Mouse (Mus musculus) T-helper 2 cell (primary cell): ENCODE measurements around the gene Camta2.

ENCODE experiments used
- in situ Hi-C: fragments of 300-600 bp; cut with MboI, MseI; formaldehyde crosslinking; loops from one replicate; pipeline ENCODE4 v1.15.1; 2025; ENCODE audit warnings: high pct_unique_total_duplicates

Camta2 gene

DNA sequence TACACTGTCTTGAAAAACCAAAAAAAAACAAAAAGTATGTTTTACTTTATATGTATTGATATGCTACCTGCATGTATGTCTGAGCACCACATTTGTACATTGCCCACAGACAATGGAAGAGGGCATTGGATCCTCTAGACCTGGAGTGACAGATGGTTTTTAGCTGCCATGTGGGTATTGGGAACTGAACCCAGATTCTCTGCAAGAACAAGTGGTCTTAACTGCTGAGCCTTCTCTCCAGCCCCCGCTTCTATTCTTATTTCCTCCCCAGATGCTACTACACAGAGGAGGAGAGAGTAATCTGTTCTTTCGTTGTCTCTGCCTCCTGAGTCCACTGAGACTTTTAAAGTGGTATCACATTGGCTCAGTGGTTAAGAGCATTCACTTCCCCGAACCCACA, 5.6 kb upstream of the Camta2 start:
- in situ Hi-C loops = no loop called here

- in situ Hi-C loops = loop anchor here (5.0 kb wide), 1 partner anchor 68 kb away; no protein-coding TSS in a partner anchor
Observed at GRCm38 (mm10) chr11:70689578-70689977, 1.7 kb upstream of the Camta2 start.

DNA sequence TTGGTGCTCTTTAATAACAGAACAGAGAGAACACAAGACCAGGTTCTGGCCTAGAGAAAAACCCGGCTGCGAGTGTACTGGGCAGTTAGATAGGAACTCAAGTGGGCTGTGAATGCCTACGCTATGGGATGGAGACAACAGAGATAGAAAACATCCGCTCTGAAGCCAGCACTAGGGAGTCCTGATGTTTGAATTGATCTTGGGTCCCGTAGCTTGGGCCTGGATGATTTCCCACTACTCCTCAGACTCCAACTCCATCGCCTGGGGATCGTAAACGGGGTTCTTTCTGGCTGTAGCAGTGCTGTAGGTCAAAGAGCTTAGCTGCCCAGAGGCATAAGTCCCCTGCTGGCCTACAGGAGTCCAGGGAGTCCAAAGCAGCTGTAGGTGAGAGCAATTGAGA, 467 bp upstream of the Camta2 start:
- in situ Hi-C loops = loop anchor here (5.0 kb wide), 1 partner anchor 69 kb away; no protein-coding TSS in a partner anchor

DNA sequence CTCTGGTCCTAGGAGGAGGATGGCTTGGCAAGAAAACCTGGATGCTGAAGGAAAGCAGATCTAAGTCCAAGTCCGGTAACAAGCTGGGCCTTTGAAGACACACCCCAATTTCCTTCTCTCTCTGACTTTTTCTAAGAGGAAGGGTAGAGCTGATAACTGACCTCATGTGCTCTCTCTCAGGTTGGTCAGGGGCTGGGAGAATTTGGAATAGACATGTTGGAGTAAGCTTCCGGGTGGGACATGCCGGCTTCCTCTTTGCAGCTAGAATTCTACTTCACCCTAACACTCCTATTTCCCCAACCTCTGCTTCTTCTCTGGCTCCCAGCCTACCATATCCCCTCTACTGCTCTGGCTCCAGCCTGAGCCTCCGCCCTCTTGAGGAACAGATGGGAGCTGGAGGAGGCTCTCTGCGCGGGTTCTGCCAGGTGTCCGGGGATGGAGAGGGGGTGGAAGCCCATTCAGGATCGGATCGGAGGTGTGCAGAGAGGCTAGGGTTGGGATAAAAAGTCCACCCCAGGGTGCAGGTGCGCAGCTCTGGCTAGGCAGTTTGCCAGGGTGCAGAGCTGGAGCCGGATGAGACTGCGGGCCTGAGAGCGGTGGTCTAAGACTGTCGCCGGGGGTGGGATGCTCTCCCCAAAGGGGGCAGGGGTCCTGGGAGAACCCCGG, 871 bp downstream of the Camta2 start:
- in situ Hi-C loops = loop anchor here (5.0 kb wide), 1 partner anchor 70 kb away; no protein-coding TSS in a partner anchor

DNA sequence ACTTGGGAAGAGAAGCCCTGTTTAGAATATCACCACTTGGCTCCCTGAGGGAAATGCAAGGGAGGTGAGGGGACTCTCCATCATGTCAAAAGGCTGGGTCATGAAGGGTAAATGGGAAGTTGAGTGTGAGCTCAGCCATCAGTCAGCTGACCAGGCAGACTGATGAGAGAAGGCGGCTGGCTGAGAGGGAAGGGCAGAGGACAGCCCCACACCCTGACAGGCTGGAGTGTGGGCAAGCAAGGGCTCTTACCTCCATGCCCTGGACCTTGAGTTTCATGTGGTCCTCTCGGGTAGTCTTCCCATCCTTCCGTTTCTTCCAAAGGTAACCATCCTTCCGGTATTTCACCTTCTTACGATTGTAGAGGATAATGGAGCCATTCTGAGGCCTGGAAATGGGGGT, 4.3 kb downstream of the Camta2 start:
- in situ Hi-C loops = no loop called here

- in situ Hi-C loops = no loop called here
Observed at GRCm38 (mm10) chr11:70681897-70682581, 5.9 kb downstream of the Camta2 start.

DNA sequence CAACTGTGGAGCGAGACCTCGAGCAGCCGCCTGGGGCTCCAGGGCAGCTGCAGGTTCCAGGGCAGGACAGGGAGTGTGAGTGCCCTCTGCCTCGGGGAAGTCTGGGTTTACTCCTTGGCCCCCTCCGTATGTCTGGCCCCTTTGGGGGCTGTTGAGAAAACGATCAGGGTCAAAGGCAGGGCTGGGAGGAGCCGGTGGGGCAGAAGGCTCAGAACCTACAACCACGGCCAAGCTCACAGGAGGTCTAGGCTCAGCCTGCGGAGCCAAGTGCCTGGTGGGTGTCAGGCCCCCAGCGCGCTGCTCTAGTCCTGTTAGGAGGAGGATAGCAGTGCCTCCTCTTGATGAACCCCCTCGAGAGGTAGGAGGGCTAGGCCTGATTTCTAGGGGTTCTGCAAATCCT, 6.7 kb downstream of the Camta2 start:
- in situ Hi-C loops = no loop called here

GRCm38 (mm10) chr11:70679894-70680293, 8.0 kb downstream of the Camta2 start:
- in situ Hi-C loops = no loop called here

GRCm38 (mm10) chr11:70679361-70679760, 8.5 kb downstream of the Camta2 start:
- in situ Hi-C loops = no loop called here

DNA sequence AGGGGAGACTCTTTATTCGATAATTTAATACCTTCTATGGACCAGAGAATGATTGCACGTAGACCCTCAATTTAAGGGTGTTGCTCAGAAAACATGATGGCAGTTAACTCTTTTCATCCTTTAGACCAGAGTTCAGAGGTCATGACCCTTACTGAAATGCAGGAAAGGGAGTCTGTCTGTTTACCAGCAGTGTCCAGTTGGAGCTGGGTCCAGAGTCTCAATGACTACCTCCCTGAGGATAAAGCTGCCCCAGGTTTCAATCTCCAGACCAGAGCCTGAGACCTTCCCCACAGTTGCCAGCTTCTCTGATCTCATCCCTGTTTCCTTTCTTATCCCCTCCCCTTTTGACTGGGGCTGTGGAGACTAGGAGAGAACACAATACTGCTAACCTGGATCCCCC, 9.3 kb downstream of the Camta2 start:
- in situ Hi-C loops = no loop called here

DNA sequence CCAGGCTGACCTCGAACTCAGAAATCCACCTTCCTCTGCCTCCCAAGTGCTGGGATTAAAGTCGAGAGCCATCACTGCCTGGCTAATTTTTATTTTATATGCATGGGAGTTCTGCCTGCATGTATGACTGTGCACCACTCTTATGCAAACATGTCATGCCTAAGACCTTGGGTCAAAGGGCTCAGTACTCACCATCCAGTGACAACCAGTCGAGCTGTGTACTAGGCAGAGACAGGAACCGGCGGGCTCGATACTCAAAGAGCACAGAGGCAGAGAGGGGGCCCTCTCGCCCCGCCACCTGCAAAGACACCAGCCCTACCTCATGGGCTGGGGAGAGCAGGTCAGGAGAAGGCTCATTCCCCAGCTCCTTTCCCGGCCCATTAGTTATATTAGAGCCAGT, 9.8 kb downstream of the Camta2 start:
- in situ Hi-C loops = no loop called here

DNA sequence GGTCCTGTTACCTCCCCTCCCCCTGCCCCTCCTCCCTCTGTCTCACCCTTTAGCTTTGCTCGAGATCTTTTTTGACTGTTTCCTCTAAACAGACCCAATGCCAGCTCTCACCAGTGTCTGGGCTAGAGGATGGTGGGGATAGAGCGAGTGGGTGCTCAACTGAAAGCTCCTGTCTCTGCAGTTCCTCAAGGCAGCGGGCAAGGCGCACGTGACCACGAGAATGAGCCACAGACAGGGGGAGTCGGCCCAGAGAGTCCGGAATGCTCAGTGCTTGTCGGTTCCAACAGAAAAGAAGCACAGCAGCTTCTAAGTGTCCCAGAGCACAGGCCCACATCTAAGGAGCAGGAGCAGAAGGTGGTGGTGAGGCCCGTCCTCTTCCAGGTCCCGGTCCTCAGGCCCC, 13.4 kb downstream of the Camta2 start:
- in situ Hi-C loops = loop anchor here (25.0 kb wide), 2 partner anchors 912 to 1262 kb away; partner anchors contain the start of genes Kdm6b, Polr2a, Slc35g3 and Zbtb4

GRCm38 (mm10) chr11:70674014-70674413, 13.9 kb downstream of the Camta2 start:
- in situ Hi-C loops = loop anchor here (25.0 kb wide), 2 partner anchors 912 to 1262 kb away; partner anchors contain the start of genes Kdm6b, Polr2a, Slc35g3 and Zbtb4

GRCm38 (mm10) chr11:70671333-70672047, 16.4 kb downstream of the Camta2 start:
- in situ Hi-C loops = loop anchor here (25.0 kb wide), 2 partner anchors 909 to 1259 kb away; partner anchors contain the start of genes Kdm6b, Polr2a, Slc35g3 and Zbtb4

DNA sequence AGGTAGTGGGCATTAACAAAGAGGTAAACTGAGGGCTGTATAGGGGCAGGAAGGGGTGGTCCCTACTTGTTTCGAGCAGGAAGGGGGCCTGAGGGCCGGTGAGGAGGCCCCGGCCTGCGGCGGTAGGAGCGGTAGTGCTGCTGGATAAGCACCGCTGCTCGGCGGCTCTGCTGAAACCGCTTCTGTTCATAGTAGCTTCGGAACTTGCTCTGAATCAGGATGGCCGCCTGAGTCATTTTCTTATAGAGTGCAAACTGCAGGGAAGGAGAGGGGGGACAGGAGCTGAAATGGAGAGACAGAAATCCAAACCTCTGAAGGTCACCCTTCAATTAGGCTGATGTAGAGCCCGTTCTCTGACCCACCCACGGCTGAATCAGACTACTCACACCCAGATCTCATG, 17.4 kb downstream of the Camta2 start:
- in situ Hi-C loops = loop anchor here (25.0 kb wide), 2 partner anchors 908 to 1258 kb away; partner anchors contain the start of genes Kdm6b, Polr2a, Slc35g3 and Zbtb4

DNA sequence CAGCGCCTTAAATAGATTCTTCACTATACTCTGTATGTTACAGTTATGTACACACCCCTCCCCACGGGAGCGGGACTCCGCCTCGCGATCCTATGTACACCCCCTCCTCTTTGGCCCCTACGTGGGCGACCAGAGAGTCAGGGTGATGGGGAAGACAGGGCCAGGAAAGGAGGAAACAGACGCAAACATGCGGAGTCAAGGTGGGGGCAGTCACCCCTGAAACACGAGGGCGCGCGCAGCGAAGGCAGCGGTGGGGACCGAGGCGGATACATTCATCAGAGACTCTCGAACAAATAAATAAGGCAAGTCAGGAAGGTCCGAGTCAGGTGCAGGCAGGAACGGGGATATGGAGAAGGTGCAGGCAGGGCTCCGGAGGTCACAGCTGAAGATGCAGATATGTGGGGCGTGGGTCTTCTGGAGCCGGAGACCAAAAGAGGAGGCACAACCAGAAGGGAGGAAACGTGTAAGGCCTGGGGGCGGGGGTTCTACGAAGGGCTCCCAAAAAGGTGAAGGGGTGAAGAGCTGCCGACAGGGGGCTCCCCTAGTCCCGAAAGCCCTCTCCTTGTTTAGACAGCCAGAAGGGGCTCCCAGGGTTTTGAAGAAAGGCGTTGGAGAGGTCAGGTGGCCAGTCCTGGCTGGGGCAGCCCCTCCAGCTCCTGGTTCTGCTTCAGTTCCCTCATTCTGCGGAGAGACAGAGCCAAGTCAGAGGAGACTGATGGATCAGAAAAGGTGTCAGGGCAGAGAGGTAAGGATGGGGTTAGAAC, 18.1 kb downstream of the Camta2 start:
- in situ Hi-C loops = loop anchor here (25.0 kb wide), 2 partner anchors 907 to 1257 kb away; partner anchors contain the start of genes Kdm6b, Polr2a, Slc35g3 and Zbtb4

GRCm38 (mm10) chr11:70668771-70669505, 19.0 kb downstream of the Camta2 start, which contains the start of gene Spag7:
Gene Spag7 (minus strand): TSS chr11:70669416.
- in situ Hi-C loops = loop anchor here (25.0 kb wide), 2 partner anchors 907 to 1257 kb away; partner anchors contain the start of genes Kdm6b, Polr2a, Slc35g3 and Zbtb4

DNA sequence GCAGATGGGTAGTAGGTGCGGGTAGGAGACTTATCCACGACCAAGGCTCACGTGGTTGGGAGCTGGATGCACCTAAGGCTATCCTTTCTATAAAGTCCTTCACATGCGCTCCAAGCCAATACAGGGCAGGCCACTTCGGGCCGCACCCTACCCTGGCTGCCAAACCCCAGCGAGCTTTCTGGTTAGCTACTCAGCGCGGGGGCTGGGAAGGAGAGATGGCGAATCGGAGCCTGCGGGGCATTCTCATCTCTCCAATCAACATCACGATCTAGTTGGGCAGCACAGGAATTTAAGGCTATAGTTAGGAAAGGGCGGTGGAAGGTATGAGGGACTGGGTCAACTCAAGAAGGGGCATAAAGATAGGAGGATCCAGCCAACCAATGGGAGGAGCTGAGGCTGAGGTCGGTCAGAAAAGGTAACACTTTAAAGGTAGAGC, 19.6 kb downstream of the Camta2 start:
- in situ Hi-C loops = loop anchor here (25.0 kb wide), 2 partner anchors 906 to 1256 kb away; partner anchors contain the start of genes Kdm6b, Polr2a, Slc35g3 and Zbtb4

DNA sequence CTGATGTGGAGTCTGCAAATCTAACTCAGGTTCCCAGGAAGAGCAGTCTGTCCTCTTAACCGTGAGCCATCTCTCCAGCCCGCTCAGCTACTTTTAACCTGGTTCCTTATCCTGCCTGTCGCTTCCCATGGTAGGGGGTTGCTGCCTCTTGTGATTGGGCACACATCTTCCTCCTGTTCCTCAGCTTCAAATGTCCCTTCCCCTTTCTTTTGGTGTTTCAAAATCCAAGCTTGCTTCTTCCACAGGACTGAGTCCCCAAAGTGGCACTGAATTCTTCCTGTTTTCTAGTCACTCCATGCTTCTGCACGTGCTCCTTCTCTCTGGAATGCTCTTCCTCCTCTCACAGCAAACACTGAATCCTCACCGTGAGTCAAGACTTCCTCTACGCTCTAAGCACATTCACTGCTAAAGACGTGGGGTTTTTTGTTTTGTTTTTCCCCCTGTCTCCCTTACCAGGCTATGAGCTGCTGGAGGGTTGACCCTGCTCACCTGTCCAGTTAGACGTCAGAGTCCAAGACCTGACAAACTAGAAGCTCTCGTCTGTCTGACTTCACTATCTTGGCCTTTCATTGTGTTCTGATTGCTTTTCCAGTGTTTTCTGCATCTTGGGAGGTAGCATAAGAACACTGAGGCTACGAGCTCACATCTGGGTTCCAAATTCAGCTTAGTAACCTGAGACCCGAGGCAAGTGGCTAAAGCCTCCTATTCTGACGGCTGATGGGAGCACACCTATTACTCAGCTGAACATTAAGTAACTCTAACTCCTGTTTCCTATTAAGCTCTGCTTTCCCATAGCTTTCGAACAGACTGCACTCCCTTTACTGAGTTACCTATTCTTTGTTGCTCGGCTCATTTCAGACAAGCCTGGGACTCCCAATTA, 20.4 kb downstream of the Camta2 start:
- in situ Hi-C loops = loop anchor here (25.0 kb wide), 2 partner anchors 905 to 1255 kb away; partner anchors contain the start of genes Kdm6b, Polr2a, Slc35g3 and Zbtb4
